Mouse (Mus musculus) embryonic facial prominence, embryonic 14.5 days (tissue): ENCODE measurements around the gene Gins2. TPM values are rescaled to one million over a fixed set of nuclear protein-coding genes. Genes with fewer than 3 reads are reported as not detected.

Source experiments
- microRNA-seq: library from miRNA; unstranded; fragments of <30 nt; microRNA quantifications from one replicate; pipeline ENCODE4, GENCODE M21; 2016; ENCODE audit warnings: borderline number of aligned reads
- polyA plus RNA-seq: library from polyadenylated mRNA; unstranded; fragments of >200 nt; fragmentation: Nextera tagmentation; extraction: Ambion mirVana; gene quantifications from 2 replicates; pipeline ENCODE4 v1.2.1, GENCODE M21; 2014

Gene Gins2
- polyA plus RNA-seq, 1 experiment from 2014 or later, result 82.7 TPM

Small RNA genes within 50 kb of the gene (microRNA-seq; reads per million reads assigned to microRNA genes)
- gene Mir7687, result 0.66 reads per million

Other genes starting within 250 kb of the Gins2 start
- gene 1190005I06Rik, start 58.3 kb upstream of the Gins2 start, polyA plus RNA-seq, result 6.9 and 7.4 TPM in 2 replicates
- gene Gm27021, start 78.8 kb upstream of the Gins2 start, polyA plus RNA-seq, result 2.7 and 3.3 TPM in 2 replicates
- 977 and 1,053 TPM in 2 replicates for gene Cox4i1, start 78.9 kb upstream of the Gins2 start, polyA plus RNA-seq
- 221 and 243 TPM in 2 replicates for gene Emc8, start 79.3 kb upstream of the Gins2 start, polyA plus RNA-seq
- 7.4 and 8.9 TPM in 2 replicates for gene Irf8, start 147.1 kb upstream of the Gins2 start, polyA plus RNA-seq